Mouse (Mus musculus): ENCODE measurements around the gene Tgfbr3. TPM values are rescaled to one million over a fixed set of nuclear protein-coding genes. Genes with fewer than 3 reads are reported as not detected.

Tgfbr3 gene
- total RNA-seq, 2 experiments from 2014 or later = 7.8 to 9.9 TPM

GRCm38 (mm10) chr5:107133336-107133735 is 156.1 kb downstream of the Tgfbr3 start:
- no peak for DNase-seq (ENCODE audit: low spot score in 2 of 2)
- intact Hi-C loops (cut with DNase I) = no loop called here

- intact Hi-C loops (cut with DNase I) = no loop called here
- no peak for DNase-seq (ENCODE audit: low spot score in 2 of 2)
These were observed 157.2 kb downstream of the Tgfbr3 start for GRCm38 (mm10) chr5:107132231-107132630.

DNA sequence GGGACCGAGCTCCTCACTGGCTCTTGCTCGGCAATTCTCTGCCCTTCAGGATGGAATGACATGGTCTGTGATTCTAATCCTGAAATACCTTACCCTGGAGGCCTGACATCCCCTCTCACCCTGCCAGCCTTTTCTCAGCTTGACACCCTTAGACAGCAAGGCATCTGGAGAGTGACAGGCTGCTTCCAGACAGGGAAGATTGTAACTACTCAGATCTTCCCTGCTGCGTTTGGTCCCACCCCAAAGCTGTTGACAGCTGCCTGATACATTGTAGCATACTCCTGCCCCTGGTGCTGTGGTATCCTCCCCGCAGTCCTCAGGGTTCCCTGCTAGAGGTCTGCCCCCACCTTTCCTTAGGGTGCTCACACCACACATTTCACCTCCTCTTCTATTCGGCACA is 160.1 kb downstream of the Tgfbr3 start:
- no peak for DNase-seq (ENCODE audit: low spot score in 2 of 2)
- intact Hi-C loops (cut with DNase I) = no loop called here

DNA sequence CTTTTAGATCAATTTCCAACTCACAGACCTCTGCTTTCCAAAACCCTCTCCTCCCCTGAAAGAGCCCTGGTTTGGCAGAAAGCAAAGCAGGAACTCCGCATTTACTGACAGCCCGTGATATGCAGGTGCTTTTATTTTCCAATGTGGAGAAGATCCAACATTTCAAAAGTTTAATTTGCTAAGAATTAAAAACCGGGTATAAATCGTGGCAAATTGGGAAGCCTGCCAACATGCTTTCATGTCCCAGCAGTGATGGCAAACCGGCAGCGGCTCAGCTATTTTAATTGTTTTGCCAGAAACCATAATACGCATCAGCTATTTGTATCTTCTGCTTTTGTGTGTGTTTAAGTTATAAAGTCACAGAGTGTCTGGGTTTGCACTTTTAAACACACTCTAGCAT is 162.9 kb downstream of the Tgfbr3 start:
- intact Hi-C loops (cut with DNase I) = no loop called here
- DNase-seq (ENCODE audit: low spot score in 2 of 2) = no peak

GRCm38 (mm10) chr5:107125131-107125530 is 164.3 kb downstream of the Tgfbr3 start:
- intact Hi-C loops (cut with DNase I) = no loop called here
- no peak for DNase-seq (ENCODE audit: low spot score in 2 of 2)

DNA sequence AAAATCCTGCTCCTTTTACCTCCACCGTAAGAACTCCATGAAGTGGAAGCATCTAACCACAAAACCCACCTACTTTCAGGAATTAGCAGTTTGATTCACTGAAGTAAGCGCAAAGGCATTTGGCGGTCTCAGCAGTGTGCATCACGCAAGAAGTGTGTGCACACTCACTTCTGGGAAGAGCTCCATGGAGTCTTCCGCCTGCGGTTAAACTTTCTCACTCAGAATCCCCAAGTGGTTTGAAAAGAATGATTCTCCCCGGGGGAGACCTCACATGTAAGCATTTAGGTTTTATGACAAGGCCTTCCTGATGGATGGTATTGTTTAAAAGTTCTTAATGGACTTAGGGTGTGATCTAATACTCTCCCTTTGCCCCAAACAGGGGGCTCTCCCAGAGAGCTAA is 164.9 kb downstream of the Tgfbr3 start:
- intact Hi-C loops (cut with DNase I) = no loop called here
- peak in 1 of 2 experiments; percentile 22 for DNase-seq (ENCODE audit: low spot score in 2 of 2)

DNA sequence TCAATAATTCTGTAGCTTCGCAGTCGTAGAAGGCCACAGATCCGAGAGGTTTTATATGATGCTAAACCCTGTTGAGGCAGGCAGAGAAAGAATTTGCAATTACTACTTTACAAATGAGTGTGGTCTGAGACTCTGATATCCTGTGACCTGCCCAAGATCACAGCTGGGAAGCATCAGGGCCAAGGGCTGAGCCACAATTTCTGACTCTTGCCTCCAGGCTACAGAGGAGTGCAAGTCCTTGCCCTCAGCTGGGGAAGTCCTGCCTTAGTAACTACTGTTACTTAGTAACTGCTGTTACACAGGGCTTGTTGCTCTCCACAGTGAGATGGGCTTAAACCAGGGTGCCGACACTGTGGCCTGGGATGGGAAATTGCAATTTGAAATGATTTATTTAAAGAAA is 166.8 kb downstream of the Tgfbr3 start:
- no peak for DNase-seq (ENCODE audit: low spot score in 2 of 2)
- intact Hi-C loops (cut with DNase I) = no loop called here

- intact Hi-C loops (cut with DNase I) = no loop called here
- DNase-seq (ENCODE audit: low spot score in 2 of 2) = no peak
These were observed 168.3 kb downstream of the Tgfbr3 start for GRCm38 (mm10) chr5:107121086-107121485.

DNA sequence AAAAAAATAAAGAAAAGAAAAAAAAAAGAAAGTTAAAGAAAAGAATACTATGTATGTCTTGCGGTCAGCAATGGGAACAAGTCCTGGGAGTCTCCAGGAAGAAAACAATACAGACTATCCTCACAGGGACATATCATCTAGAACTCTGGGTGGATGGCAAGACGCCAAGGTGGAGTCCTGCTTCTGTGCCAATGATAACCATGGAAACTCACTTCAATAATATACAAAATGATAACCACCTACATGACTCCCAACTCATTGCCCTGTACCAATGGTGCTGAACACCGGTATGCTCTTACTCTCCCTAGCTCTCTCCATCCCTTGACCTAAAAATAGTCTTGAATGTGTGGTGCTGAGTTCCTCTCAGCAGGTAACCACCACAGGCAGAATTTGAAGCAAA is 168.8 kb downstream of the Tgfbr3 start:
- DNase-seq (ENCODE audit: low spot score in 2 of 2) = no peak
- intact Hi-C loops (cut with DNase I) = no loop called here

GRCm38 (mm10) chr5:107119896-107120295 is 169.5 kb downstream of the Tgfbr3 start:
- intact Hi-C loops (cut with DNase I) = no loop called here
- DNase-seq (ENCODE audit: low spot score in 2 of 2) = peak in 1 of 2 experiments; percentile 20

DNA sequence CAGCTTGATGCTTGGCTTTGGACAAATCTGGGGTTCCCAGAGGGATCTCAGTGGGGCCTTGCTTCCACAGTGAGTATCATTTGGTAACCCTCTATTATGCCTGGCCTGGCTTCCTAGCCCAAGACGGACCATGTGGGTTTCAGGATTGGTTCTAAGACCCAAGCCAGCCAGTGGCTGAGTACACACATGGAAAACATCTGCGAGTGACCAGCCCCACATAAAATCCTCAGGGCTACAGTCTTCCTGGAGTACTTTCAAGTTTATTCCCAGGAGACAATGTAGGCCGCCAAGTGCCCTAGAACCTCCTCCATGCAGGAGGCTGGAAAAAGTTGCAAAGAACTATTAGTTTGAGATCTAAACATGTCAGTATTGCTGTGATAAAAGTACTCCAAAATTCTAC is 172.6 kb downstream of the Tgfbr3 start:
- intact Hi-C loops (cut with DNase I) = no loop called here
- DNase-seq (ENCODE audit: low spot score in 2 of 2) = no peak

- no peak for DNase-seq (ENCODE audit: low spot score in 2 of 2)
- intact Hi-C loops (cut with DNase I) = no loop called here
These were observed 176.7 kb downstream of the Tgfbr3 start for GRCm38 (mm10) chr5:107112656-107113275.

- intact Hi-C loops (cut with DNase I) = no loop called here
- DNase-seq (ENCODE audit: low spot score in 2 of 2) = no peak
These were observed 177.6 kb downstream of the Tgfbr3 start for GRCm38 (mm10) chr5:107111802-107112201.

DNA sequence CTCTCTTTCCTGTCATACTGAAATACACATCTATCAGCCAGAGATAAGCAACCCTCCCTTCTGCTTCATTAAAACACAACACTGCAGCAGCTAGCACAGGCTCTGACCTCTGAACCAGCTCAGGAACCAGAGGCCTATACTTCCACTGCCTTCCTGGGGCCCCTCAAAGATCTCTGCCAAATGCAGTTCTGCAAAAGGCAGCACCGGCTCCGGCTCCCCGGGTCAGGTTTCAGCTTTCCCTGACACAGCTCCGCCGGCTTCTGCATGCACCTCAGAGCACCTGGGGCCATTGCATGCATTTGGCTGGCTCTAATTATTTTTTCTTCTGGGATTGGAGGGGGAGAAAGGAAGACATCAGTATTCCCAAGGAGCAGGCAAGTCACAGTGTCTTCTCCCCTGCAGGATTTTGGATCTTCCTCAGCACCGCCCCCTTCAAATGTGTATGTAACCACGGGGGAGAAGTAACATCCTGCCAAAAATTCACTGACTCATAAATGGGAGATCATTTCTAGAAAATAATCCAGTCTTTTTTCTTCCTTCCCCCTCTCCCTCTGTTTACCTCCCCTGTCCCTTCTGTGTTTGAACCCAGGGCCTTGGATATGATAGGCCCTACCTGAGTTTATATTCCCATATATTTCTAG is 178.4 kb downstream of the Tgfbr3 start:
- DNase-seq (ENCODE audit: low spot score in 2 of 2) = peak; percentile 31 to 82
- intact Hi-C loops (cut with DNase I) = no loop called here

DNA sequence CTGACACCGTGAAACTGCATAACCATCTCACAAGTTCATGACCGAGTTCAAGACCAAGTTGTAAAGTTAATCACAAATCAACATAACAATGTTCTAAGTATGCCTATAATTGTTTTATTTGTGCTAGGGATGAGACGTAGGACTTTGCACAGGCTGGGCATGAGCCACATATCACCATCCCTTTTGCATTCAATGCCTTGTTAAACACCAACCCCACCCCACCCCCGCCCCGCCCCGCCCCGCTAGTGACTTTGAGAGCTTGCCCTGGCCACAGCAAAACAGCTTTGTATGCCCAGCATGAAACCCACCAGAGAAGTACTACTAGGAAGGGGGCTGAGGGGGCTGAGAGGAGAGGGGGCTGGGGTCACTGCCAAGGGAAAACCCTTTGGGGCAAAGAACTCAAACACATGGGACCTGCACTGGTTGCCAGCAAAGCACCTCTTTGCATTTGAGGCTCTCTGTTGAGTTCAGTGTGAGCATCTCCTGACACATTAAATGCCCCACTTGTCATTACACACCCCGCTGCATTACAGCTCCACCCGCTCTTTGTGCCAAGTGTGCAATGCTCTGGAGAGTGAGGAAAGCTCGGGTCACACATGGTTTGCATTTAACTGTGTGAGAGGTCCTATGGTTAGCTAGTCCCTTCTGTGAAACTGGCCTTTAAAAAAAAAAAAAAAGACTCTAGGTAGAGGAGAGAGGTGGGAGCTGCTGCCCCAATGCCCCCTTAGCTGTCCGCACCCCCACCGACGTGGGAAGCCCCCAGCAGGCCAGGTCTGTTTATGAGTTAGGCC is 179.1 kb downstream of the Tgfbr3 start:
- DNase-seq (ENCODE audit: low spot score in 2 of 2) = no peak
- intact Hi-C loops (cut with DNase I) = no loop called here

GRCm38 (mm10) chr5:107109416-107109815 is 180.0 kb downstream of the Tgfbr3 start:
- intact Hi-C loops (cut with DNase I) = no loop called here

GRCm38 (mm10) chr5:107106793-107107192 is 182.6 kb downstream of the Tgfbr3 start:
- no peak for DNase-seq (ENCODE audit: low spot score in 2 of 2)
- intact Hi-C loops (cut with DNase I) = no loop called here

More at GRCm38 (mm10) chr5:107109416-107109815, 180.0 kb downstream of the Tgfbr3 start:
- DNase-seq (ENCODE audit: low spot score in 2 of 2) = no peak

DNA sequence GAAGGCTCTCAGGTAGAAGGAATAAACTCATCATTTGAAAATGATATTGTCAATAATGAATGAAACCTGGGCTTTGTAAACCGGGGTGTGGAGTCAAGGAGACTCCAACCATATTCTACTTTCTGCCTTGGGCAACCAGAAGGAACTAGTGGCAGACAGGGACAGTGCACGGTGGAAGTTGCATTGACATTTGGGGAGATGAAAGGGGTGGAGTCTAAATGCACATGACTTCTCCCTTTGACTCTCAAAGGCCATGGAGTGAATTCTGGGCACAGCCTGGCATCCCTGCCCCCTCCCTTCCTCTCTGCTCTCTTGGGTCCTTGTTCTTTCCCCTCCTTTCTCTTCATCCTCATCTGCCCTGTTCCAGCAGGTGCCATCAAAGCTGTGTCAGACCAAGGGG is 183.3 kb downstream of the Tgfbr3 start:
- intact Hi-C loops (cut with DNase I) = no loop called here
- DNase-seq (ENCODE audit: low spot score in 2 of 2) = no peak

- intact Hi-C loops (cut with DNase I) = no loop called here
These were observed 185.8 kb downstream of the Tgfbr3 start for GRCm38 (mm10) chr5:107103591-107103990.

GRCm38 (mm10) chr5:107102916-107103315 is 186.5 kb downstream of the Tgfbr3 start:
- no peak for DNase-seq (ENCODE audit: low spot score in 2 of 2)
- intact Hi-C loops (cut with DNase I) = no loop called here

More at GRCm38 (mm10) chr5:107103591-107103990, 185.8 kb downstream of the Tgfbr3 start:
- no peak for DNase-seq (ENCODE audit: low spot score in 2 of 2)

GRCm38 (mm10) chr5:107101684-107102083 is 187.7 kb downstream of the Tgfbr3 start:
- no peak for DNase-seq (ENCODE audit: low spot score in 2 of 2)
- intact Hi-C loops (cut with DNase I) = no loop called here
